Mouse (Mus musculus) liver (tissue): ENCODE data around the gene 1810046K07Rik.

Source experiments
- DNase-seq: peaks from one replicate; pipeline ENCODE4 v3.0.0-alpha.2; 2020; ENCODE audit warnings: mixed read lengths

Gene 1810046K07Rik

DNA sequence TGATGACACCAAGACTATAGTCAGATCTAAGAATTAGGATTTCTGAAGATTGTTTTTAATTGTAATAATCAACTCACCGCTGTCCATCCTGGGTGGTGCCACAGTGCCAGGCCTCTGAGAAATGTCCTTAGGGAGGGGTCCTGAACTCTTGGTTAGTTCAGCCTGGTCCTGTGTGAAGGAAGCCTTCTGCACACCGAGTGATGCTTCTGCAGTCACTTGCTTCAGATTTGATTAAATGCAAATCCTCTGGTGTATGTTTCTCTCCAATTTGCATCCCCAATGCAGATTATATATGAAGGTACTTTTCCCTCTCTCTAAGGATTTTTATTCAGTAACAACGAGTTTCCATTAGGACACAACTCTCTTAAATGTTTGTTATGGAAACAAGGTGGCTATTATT is at the start of gene 1810046K07Rik:
1810046K07Rik (minus strand) TSS at position 187 of the 400 bp plus-strand sequence.
- no peak for DNase-seq

DNA sequence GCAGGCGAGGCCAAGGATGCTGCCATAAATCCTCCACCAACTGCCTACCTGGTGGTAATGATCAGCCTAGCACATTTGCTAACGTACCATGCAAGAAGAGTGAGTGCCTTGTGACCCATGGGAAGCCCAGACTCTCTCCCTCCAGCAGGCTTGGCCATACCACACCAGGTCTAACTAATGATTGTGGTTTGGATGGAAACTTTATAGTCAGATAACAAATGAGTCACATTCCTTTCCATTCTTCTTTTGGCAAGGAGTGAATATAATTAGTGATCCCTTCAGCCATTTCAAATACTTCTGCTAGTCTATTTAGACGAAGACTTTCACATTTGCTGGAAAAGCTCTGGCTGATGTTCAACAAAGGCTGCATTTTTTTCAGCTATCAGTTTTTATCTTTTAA is 40.8 kb upstream of the 1810046K07Rik start:
- DNase-seq = no peak

DNA sequence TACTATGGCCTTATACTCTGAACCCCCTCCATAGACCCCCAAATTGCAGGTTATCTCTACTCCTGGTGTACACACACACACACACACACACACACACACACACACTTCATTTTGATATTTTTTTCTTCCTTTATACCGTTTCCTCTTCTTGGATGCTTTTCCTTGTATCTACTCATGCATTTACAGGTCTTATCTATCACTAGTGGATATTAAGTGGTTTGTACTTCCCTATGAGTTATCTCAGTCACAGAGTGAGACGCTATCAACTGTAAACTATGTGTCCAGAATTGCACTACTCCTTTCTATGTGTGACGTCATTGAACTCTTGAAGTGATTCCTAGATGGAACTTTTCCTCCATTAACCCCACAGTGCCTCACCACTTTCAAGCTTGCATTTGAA is 38.4 kb upstream of the 1810046K07Rik start:
- DNase-seq = no peak

DNA sequence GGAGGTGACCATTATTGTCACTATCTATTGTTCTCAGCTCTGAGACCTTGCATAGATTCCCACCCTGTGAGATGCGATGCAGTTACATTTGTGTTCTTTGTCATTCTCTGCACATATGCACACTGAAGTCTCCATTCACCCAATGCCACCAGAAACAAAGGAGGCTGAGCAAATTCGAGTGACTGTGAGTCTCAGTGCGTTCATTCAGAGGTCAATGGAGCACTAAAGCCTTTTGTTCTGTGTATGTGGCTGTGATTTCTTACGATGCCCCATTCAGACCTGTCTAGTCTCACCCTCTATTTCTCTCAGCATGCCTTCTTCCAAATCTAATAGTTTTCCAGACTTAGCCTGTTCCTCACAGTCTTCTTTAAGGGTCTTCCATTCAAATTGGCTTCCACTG is 35.3 kb upstream of the 1810046K07Rik start:
- no peak for DNase-seq

DNA sequence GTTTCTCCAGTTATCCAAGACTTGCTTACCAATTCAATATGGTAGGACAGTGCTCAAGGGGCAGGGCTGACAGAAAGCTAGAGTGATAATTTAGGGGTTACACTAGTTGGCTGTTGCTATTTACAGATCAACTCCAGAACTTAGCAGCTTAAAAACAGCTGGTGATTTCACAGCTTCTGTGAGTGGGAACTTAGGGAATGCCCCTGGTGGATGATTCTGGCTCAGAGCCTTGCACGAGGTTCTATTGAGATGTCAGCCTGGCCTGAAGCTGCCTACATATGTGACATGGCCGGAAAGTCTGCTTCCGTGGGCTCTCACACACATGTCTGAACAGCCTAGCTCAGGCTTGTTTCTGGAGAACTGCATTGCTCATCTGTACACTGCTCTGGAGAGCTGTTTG is 24.8 kb upstream of the 1810046K07Rik start:
- DNase-seq = no peak

GRCm38 (mm10) chr9:51352896-51353295 is 24.2 kb upstream of the 1810046K07Rik start:
- no peak for DNase-seq

DNA sequence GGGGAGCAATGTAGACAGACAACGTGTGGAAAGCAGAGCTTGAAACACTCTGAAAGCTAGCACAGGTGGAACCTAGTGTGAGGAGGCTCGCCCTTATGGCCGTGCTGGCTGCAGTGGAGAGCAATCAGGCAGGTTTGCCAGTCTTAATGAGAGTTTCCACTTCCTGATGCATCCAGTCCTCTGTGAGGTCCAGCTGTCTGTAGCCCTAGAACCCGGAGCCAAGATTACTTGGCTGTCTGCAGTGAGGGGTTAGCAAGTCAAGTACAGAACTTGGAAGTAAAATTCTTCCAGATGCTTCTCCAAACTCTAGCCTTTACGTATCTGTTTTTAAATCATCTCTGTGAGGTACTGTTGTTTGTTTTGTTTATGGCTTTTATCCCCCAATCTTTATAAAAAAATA is 20.7 kb upstream of the 1810046K07Rik start:
- DNase-seq = no peak

GRCm38 (mm10) chr9:51345768-51346167 is 17.1 kb upstream of the 1810046K07Rik start:
- no peak for DNase-seq

- DNase-seq = peak; percentile 68
Observed at GRCm38 (mm10) chr9:51335294-51336010, 6.7 kb upstream of the 1810046K07Rik start.

DNA sequence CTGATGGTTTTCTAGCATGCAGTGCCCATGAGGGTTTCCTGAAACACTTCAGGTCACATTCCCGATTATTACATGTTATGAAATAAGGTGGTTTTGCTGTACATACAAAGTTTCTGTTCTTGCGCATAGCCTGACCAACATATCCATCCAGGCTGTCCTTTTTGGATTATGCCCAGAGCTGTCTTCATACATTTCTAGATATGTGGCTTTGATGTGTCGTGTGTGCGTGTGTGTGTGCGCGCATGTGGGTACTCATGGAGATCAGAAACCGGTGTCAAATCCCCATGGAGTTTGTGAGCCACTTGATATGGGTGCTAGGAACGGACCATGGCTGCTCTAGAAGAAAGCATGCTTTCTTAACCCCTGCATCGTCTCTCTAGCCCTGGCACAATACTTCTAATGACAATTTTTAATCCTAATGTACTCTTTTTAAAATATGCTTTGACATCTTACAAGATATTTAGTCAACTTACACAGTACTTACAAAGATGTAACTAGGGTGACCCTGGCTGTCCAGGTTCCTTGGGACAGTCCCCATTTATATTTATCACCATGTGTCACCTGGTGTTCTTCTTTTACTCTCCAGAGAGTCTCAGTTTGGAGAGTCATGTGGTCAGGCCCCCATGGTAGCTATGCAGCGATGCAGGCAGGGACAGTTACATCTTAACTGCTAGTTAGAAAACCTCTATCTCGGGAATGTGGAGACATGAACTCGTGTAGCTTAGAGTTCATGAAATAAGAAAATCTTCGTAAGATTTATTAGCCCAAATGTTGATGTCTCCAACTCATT is 2.9 kb upstream of the 1810046K07Rik start:
- no peak for DNase-seq

- no peak for DNase-seq
Observed at GRCm38 (mm10) chr9:51327555-51327903, 1.2 kb downstream of the 1810046K07Rik start.

GRCm38 (mm10) chr9:51326619-51327554 is 1.8 kb downstream of the 1810046K07Rik start:
- no peak for DNase-seq

- no peak for DNase-seq
Observed at GRCm38 (mm10) chr9:51324406-51325065, 4.2 kb downstream of the 1810046K07Rik start.

DNA sequence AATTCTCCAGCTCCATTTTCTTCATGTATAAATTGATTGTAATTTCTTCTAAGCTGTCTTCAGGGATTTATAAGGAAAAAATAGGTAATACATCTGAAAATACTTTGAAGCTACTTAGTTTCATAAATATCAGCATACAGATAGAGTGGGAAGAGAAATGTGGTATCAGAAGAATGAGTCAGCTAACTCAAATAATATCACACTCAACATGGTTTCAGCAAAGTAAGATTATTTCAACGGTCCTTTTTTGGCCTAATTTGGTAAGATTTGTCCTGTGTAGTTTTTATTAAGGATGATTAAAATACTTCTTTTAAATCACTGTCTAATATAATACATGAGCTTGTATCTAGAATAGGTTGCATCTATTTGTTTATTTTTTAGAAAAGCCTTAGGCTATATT is 8.6 kb downstream of the 1810046K07Rik start:
- no peak for DNase-seq

GRCm38 (mm10) chr9:51318246-51318645 is 10.5 kb downstream of the 1810046K07Rik start:
- no peak for DNase-seq

DNA sequence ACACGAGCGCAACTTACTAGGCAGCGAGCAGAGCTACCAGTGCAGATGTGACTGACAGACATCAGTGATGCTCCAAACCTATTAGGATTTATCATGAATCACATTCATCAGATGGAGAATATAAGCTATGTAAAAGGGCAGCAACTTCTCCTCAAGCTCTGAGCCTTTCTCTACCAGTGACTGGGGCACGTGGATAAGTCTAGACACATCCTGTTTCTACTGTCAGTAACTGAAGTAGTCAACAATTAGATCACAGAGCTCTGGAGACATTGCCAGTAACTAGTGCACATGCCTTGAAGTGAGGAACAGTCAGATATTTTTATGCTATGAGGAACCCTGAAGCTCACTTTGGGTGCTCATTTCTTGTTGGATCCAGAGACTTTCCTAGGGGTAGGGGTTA is 11.4 kb downstream of the 1810046K07Rik start:
- DNase-seq = no peak

DNA sequence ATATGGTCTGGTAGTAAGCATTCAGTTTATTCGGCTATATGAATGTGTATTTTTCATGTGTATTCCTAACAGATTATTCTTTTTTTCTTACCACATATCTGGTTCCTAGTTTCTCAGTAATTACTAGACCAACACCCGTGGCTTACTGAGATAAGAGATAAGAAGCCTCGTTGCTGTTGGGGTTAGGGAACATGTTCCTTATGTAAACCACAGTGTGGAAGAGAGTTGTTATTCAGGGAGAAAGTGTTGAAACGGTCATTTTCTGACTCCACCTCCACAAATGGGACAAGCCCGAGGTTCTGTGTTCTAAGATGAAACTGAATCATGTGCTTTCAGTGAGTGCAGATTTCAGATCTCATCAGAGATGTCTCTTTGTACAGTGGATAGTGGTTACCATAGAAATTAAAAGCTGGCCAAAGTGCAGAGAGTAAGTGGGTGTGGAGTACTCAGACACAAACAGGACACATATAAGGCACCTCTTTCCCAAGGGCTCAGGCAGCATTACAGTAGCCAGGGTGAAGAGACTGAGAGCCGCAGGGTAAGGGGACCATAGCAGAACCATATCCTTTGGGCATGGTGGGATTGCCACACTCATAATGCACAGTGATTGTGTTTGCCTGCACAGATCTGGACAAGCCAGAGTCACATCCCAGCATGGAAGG is 13.2 kb downstream of the 1810046K07Rik start:
- DNase-seq = no peak

- no peak for DNase-seq
Observed at GRCm38 (mm10) chr9:51312554-51313317, 16.0 kb downstream of the 1810046K07Rik start.

DNA sequence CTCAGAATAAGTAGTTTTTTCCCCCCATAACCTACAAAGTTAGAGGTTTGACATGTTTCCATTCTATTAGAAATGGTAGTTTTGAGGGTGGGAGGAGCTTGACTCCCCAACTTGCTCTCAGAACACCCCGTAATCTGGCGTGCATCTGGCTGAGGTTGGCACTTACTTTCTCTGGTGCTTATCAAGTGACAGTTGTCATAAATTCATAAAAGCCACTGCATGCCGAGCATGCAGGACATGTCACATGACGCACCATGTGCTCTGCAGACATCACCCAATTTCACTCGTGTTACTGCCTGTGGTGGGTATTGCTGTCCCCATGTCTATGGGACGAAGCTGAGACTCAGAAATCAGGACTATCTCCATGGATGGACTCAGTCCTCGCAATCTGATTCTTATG is 18.2 kb downstream of the 1810046K07Rik start:
- DNase-seq = no peak

GRCm38 (mm10) chr9:51306351-51306750 is 22.4 kb downstream of the 1810046K07Rik start:
- DNase-seq = no peak

DNA sequence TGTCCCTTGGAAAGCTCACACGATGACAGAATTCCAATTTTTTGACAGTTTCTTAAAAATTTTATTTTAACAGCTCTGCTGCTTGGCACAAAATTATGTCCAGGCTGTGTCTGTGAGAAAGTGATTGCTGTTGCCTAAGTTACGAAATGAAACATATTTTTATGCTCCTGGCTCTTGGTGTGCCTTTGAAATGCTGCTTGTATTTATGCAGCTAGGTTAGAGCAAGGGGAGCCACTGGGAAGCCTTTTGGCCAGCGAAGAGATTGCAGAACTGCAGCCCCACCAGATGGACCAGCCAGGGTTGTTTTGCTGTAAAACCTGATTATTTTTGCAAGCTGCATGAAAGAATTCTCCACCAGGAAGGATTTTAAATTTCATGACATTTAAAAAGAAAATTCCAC is 23.6 kb downstream of the 1810046K07Rik start:
- no peak for DNase-seq
